Mouse (Mus musculus) left cerebral cortex, adult 18-20 months (tissue): ENCODE results near the gene Tas1r1. TPM values are rescaled to one million over a fixed set of nuclear protein-coding genes. Genes with fewer than 3 reads are reported as not detected.

ENCODE experiments used
- DNase-seq, 2 experiments: peaks; one replicate each; pipeline ENCODE4 v3.0.0; 2021 to 2022; ENCODE audit warnings: low spot score in 2 of 2, mixed read lengths in 1 of 2
- long read RNA-seq, 2 experiments: library from polyadenylated mRNA; stranded (forward); transcript quantifications; one replicate each; pipeline ENCODE4 v2.0.0; 2021
- total RNA-seq, 2 experiments: library from RNA; stranded (reverse); gene quantifications; 2 replicates each; pipeline ENCODE4 v1.2.3; 2021

Gene Tas1r1
- under 1 TPM; 0.49 to 0.68 TPM for total RNA-seq
- long read RNA-seq, experiment 1: 0 reads
- long read RNA-seq, experiment 2, partial matches to known transcripts: 1 of 2 reads
- long read RNA-seq, experiment 2, other reads (novel, unspliced or antisense): 1 of 2 reads

- no peak for DNase-seq
These were observed at the start of gene Tas1r1 for GRCm38 (mm10) chr4:152038225-152038984. Gene Tas1r1 (minus strand): TSS chr4:152038568.

GRCm38 (mm10) chr4:152088133-152088532 is 49.8 kb upstream of the Tas1r1 start:
- DNase-seq: peak; percentile 79 to 81

- no peak for DNase-seq
These were observed 49.1 kb upstream of the Tas1r1 start for GRCm38 (mm10) chr4:152087211-152088081.

- DNase-seq: peak; percentile 52 to 68
These were observed 48.3 kb upstream of the Tas1r1 start for GRCm38 (mm10) chr4:152086505-152087210.

- DNase-seq: no peak
These were observed 46.2 kb upstream of the Tas1r1 start for GRCm38 (mm10) chr4:152084616-152085015.

- DNase-seq: no peak
These were observed 45.3 kb upstream of the Tas1r1 start for GRCm38 (mm10) chr4:152083611-152084220.

GRCm38 (mm10) chr4:152079931-152080330 is 41.6 kb upstream of the Tas1r1 start:
- DNase-seq: no peak

- DNase-seq: no peak
These were observed 40.9 kb upstream of the Tas1r1 start for GRCm38 (mm10) chr4:152079261-152079660.

GRCm38 (mm10) chr4:152078105-152078530 is 39.8 kb upstream of the Tas1r1 start:
- DNase-seq: peak; percentile 45 to 59

- DNase-seq: no peak
These were observed 38.8 kb upstream of the Tas1r1 start for GRCm38 (mm10) chr4:152077191-152077590.

GRCm38 (mm10) chr4:152074548-152074947 is 36.2 kb upstream of the Tas1r1 start:
- no peak for DNase-seq

- DNase-seq: no peak
These were observed 35.3 kb upstream of the Tas1r1 start for GRCm38 (mm10) chr4:152073715-152074114.

GRCm38 (mm10) chr4:152072655-152073054 is 34.3 kb upstream of the Tas1r1 start:
- no peak for DNase-seq

- no peak for DNase-seq
These were observed 33.8 kb upstream of the Tas1r1 start, which contains the start of gene Plekhg5 for GRCm38 (mm10) chr4:152072121-152072601. Gene Plekhg5 (plus strand): TSS chr4:152072498.

GRCm38 (mm10) chr4:152070494-152071396 is 32.4 kb upstream of the Tas1r1 start:
- DNase-seq: no peak

GRCm38 (mm10) chr4:152069245-152069644 is 30.9 kb upstream of the Tas1r1 start:
- no peak for DNase-seq

GRCm38 (mm10) chr4:152068166-152068724 is 29.9 kb upstream of the Tas1r1 start:
- DNase-seq: no peak

- DNase-seq: no peak
These were observed 28.9 kb upstream of the Tas1r1 start for GRCm38 (mm10) chr4:152067280-152067679.
